Mouse (Mus musculus) midbrain, embryonic 11.5 days (tissue): Measurements from ENCODE around the gene Esrrb. TPM values are rescaled to one million over a fixed set of nuclear protein-coding genes. Genes with fewer than 3 reads are reported as not detected.

Source experiments
- ATAC-seq: fragments of 200-750 bp; cut with Nextera tagmentation; 2 replicates; pipeline ENCODE4 v1.8.0; 2017; ENCODE audit warnings: moderate TSS enrichment, moderate library complexity; ENCODE audit not compliant: low FRiP score
- DNase-seq: peaks from one replicate; pipeline ENCODE4 v3.0.0; 2015; ENCODE audit warnings: low spot score; ENCODE audit errors: missing footprints
- H3K27ac ChIP-seq: fragments of 300-500 bp; sonication (generic); 2 replicates; pipeline ENCODE4 v1.5.1; 2014; ENCODE audit warnings: low read depth, low read length
- H3K27me3 ChIP-seq: fragments of 300-500 bp; sonication (generic); 2 replicates; pipeline ENCODE4 v1.6.1; 2014; ENCODE audit warnings: mild to moderate bottlenecking, low read length, moderate library complexity, mixed read lengths; ENCODE audit not compliant: control insufficient read depth, insufficient read depth
- H3K36me3 ChIP-seq: fragments of 300-500 bp; sonication (generic); 2 replicates; pipeline ENCODE4 v1.6.1; 2014; ENCODE audit warnings: mild to moderate bottlenecking, low read length, moderate library complexity, mixed read lengths; ENCODE audit not compliant: control insufficient read depth, insufficient read depth
- H3K4me1 ChIP-seq: fragments of 300-500 bp; sonication (generic); 2 replicates; pipeline ENCODE4 v1.6.1; 2014; ENCODE audit warnings: low read length; ENCODE audit not compliant: control insufficient read depth, insufficient read depth
- H3K4me2 ChIP-seq: fragments of 300-500 bp; sonication (generic); 2 replicates; pipeline ENCODE4 v1.6.1; 2014; ENCODE audit warnings: mild to moderate bottlenecking, moderate library complexity
- H3K4me3 ChIP-seq: fragments of 300-500 bp; sonication (generic); 2 replicates; pipeline ENCODE4 v1.5.1; 2014; ENCODE audit warnings: low read depth, low read length
- H3K9ac ChIP-seq: fragments of 300-500 bp; sonication (generic); 2 replicates; pipeline ENCODE4 v1.6.1; 2014; ENCODE audit warnings: low read length
- H3K9me3 ChIP-seq: fragments of 300-500 bp; sonication (generic); 2 replicates; pipeline ENCODE4 v1.6.1; 2016; ENCODE audit warnings: low read length; ENCODE audit not compliant: control insufficient read depth
- WGBS: fragments of 180-500 bp; shearing (Covaris S2); extraction: QIAGEN DNeasy Blood & Tissue Kit; methylation state at CpG from one replicate; pipeline ENCODE4 v1.1.7; 2014; 5-methylcytosine and 5-hydroxymethylcytosine counted together
- polyA plus RNA-seq: library from polyadenylated mRNA; unstranded; fragments of >200 nt; fragmentation: Nextera tagmentation; extraction: Ambion mirVana; gene quantifications from 2 replicates; pipeline ENCODE4 v1.2.1, GENCODE M21; 2014

Esrrb gene
- polyA plus RNA-seq, 1 experiment from 2014 or later: 1.00 TPM

GRCm38 (mm10) chr12:86359406-86359805 lies 1.5 kb upstream of the Esrrb start:
- Histone ChIP-seq H3K4me1 (peaks cover 11% of the 10 kb centered on the region), H3K9me3 (no peaks in the 10 kb centered on the region), H3K4me2 (no peak overlapping the region), H3K27me3 (peaks cover 2% of the 10 kb centered on the region; the same call in 1 of the 2 replicates), H3K4me3 (no peak overlapping the region), H3K9ac (no peak overlapping the region), H3K36me3 (no peaks in the 10 kb centered on the region), H3K27ac (no peak overlapping the region)
- 75% methylated on average over 6 of the region's 6 CpGs for WGBS
- DNase-seq: peak; percentile 72
- no peak for ATAC-seq

DNA sequence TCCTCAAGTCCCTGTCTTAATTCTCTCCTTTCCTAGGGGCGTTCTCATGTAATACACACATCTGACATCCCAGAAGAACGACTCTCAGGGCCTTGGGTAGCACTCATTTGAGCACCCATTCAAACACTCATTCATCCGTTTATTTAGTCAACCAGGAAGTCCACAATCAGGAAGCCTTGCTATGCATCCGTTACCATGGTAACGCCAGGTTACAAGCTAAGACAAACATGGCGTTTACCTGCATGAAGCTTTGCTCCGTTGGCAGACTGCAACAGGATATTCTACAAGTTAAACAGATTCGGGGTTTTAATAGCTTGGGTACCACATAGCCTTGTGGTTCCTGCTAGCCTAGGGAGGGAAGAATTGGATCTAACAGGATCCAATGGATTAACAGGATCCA lies 1.0 kb upstream of the Esrrb start:
- no peak overlapping the region for H3K9ac ChIP-seq
- 77% methylated on average over 8 of the region's 8 CpGs for WGBS
- no peak for ATAC-seq
- peaks cover 2% of the 10 kb centered on the region; the same call in 1 of the 2 replicates for H3K27me3 ChIP-seq
- H3K4me1 ChIP-seq: peaks cover 15% of the 10 kb centered on the region
- H3K36me3 ChIP-seq: no peaks in the 10 kb centered on the region
- H3K27ac ChIP-seq: no peak overlapping the region
- H3K9me3 ChIP-seq: no peaks in the 10 kb centered on the region
- DNase-seq: no peak
- no peak overlapping the region for H3K4me3 ChIP-seq
- H3K4me2 ChIP-seq: no peak overlapping the region

GRCm38 (mm10) chr12:86364285-86364684 lies 3.4 kb downstream of the Esrrb start:
- Histone ChIP-seq H3K4me3 (no peak overlapping the region), H3K27me3 (peaks cover 2% of the 10 kb centered on the region; the same call in 1 of the 2 replicates), H3K27ac (no peak overlapping the region), H3K4me1 (peaks cover 29% of the 10 kb centered on the region), H3K4me2 (no peak overlapping the region), H3K9ac (no peak overlapping the region), H3K36me3 (no peaks in the 10 kb centered on the region), H3K9me3 (no peaks in the 10 kb centered on the region)
- 14% methylated on average over 5 of the region's 5 CpGs for WGBS
- ATAC-seq (no peak), DNase-seq (peak; percentile 81)

DNA sequence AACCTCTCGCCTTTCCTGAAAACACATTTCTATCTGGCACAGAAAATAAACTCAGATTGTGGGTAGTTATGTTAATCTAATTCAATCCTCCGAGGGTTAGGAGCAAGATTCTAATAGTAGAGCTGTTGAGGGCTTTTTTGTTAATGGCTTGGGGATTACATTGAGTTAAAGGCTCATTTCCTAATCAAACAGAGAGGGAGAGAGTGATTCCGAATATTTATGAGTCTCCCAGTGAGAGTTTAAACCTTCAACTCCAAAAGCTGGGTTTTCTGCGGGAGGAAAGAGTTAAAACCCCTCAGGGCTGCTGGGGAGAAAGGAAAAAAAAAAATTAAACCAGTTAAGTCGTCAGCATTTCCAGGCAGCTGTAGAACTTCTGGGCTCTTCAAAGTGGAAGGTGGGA lies 3.8 kb downstream of the Esrrb start:
- H3K4me1 ChIP-seq: peaks cover 29% of the 10 kb centered on the region
- no peak overlapping the region for H3K4me2 ChIP-seq
- peaks cover 2% of the 10 kb centered on the region; the same call in 1 of the 2 replicates for H3K27me3 ChIP-seq
- no peaks in the 10 kb centered on the region for H3K36me3 ChIP-seq
- H3K9ac ChIP-seq: no peak overlapping the region
- no peak overlapping the region for H3K27ac ChIP-seq
- whole genome bisulfite sequencing: 5% methylated on average over 5 of the region's 5 CpGs
- H3K9me3 ChIP-seq: no peaks in the 10 kb centered on the region
- DNase-seq (peak; percentile 80), ATAC-seq (no peak)
- no peak overlapping the region for H3K4me3 ChIP-seq

GRCm38 (mm10) chr12:86370611-86371383 lies 9.9 kb downstream of the Esrrb start:
- peak; percentile 59 for DNase-seq
- Histone ChIP-seq H3K9me3 (no peaks in the 10 kb centered on the region), H3K4me3 (no peak overlapping the region), H3K4me2 (no peak overlapping the region), H3K36me3 (no peaks in the 10 kb centered on the region), H3K4me1 (peaks cover 7% of the 10 kb centered on the region; the same call in 1 of the 2 replicates), H3K27ac (no peak overlapping the region), H3K27me3 (no peaks in the 10 kb centered on the region), H3K9ac (no peak overlapping the region)
- WGBS: 83% methylated on average over 17 of the region's 17 CpGs
- 0 out of 2 replicates have a peak, but pooled peaks have one; percentile 27 for ATAC-seq

DNA sequence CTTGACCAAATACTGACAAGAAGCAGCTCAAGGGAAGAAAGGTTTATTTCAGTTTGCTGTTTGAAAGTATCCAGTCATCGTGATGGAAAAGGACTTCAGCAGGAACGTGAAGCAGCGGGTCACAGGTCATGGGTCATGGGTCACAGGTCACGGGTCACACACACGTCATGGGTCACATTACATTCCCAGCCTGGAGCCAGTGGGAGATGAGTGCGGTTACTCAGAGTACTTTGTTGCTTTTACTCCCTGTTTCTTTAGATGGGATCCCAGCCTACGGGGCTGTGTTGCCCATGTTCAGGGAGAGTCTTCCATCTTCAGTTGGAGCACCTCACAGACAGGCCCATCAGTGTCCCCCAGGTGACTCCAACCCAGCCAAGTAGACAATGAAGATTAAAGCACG lies 13.4 kb downstream of the Esrrb start:
- 70% methylated on average over 8 of the region's 8 CpGs for WGBS

GRCm38 (mm10) chr12:86379672-86380213 lies 18.8 kb downstream of the Esrrb start:
- H3K4me2 ChIP-seq: 0 out of 2 replicates have a peak overlapping the region, but pooled peaks have one; percentile 3
- no peaks in the 10 kb centered on the region for H3K36me3 ChIP-seq
- H3K9me3 ChIP-seq: no peaks in the 10 kb centered on the region
- H3K4me3 ChIP-seq: no peak overlapping the region
- H3K27ac ChIP-seq: no peak overlapping the region
- 11% methylated on average over 15 of the region's 15 CpGs for WGBS
- peak; percentile 89 for DNase-seq
- ATAC-seq: peak; percentile 62
- H3K9ac ChIP-seq: no peak overlapping the region
- H3K27me3 ChIP-seq: no peaks in the 10 kb centered on the region
- peaks cover 8% of the 10 kb centered on the region; the same call in 1 of the 2 replicates for H3K4me1 ChIP-seq

More for the DNA sequence above, 13.4 kb downstream of the Esrrb start:
- Histone ChIP-seq H3K27me3 (no peaks in the 10 kb centered on the region), H3K9ac (no peak overlapping the region), H3K4me2 (no peak overlapping the region), H3K27ac (no peak overlapping the region), H3K4me3 (no peak overlapping the region), H3K9me3 (no peaks in the 10 kb centered on the region), H3K4me1 (no peaks in the 10 kb centered on the region), H3K36me3 (no peaks in the 10 kb centered on the region)
- DNase-seq (peak; percentile 79), ATAC-seq (no peak)

DNA sequence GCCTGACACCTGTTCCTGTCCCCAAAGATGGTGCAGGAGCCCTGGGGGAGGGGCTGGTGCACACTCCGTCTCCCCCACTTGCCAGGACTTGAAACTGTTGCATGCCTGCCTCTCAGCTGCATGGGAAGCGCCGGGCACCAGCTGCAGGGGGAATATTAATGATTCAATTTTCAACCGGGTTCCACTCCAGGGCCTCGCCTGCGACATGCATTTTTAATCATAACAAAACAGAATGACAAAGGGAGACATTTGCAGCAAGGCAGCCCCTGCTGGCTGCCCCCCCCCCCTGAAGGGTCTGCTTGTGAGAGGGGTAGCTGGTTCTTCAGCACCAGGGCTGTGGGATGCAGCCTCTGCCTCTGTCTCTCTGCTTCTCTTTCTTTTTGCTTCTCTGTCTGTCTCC lies 22.9 kb downstream of the Esrrb start:
- H3K9me3 ChIP-seq: no peaks in the 10 kb centered on the region
- DNase-seq (peak; percentile 80), ATAC-seq (peak; percentile 49; the same call in 1 of the 2 replicates)
- H3K27me3 ChIP-seq: no peaks in the 10 kb centered on the region
- WGBS: 12% methylated on average over 6 of the region's 6 CpGs
- H3K36me3 ChIP-seq: no peaks in the 10 kb centered on the region
- no peak overlapping the region for H3K4me2 ChIP-seq
- H3K9ac ChIP-seq: 0 out of 2 replicates have a peak overlapping the region, but pooled peaks have one; percentile 10
- peaks cover 10% of the 10 kb centered on the region; the same call in 1 of the 2 replicates for H3K4me1 ChIP-seq
- no peak overlapping the region for H3K4me3 ChIP-seq
- H3K27ac ChIP-seq: no peak overlapping the region

DNA sequence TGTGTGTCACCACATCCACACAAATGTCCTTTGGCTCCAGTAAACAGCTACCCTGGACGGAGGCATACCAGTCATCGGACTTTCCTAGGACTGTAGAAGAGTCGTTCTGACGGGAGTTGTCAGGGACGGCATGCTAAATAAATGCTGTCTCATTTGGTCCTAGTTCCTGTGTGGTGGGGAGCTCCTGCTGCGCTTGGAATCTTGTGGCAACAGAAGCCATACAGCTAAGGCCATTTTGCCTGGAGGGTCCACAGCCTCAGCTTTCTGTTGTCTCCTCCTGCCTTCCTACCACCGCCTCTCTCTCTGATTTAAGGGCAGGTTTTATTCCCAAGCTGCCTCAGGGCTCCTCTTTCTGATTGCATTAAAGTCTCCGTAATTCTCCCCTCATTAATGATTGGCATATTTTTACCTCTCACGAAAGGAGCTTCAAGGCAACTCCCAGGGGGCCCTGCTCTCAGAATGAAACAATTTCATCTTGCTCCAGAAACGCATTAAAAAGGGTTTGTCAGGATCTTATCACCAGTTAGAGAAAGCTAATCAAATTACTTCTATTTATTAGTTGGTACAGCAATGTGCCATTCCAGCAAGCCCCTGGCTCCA lies 26.9 kb downstream of the Esrrb start:
- H3K36me3 ChIP-seq: no peaks in the 10 kb centered on the region
- no peak overlapping the region for H3K27ac ChIP-seq
- DNase-seq (peak; percentile 53), ATAC-seq (no peak)
- no peaks in the 10 kb centered on the region for H3K27me3 ChIP-seq
- H3K4me3 ChIP-seq: no peak overlapping the region
- H3K9ac ChIP-seq: no peak overlapping the region
- WGBS: 74% methylated on average over 10 of the region's 10 CpGs
- no peaks in the 10 kb centered on the region for H3K9me3 ChIP-seq
- peaks cover 7% of the 10 kb centered on the region; the same call in 1 of the 2 replicates for H3K4me1 ChIP-seq
- no peak overlapping the region for H3K4me2 ChIP-seq
